Mouse (Mus musculus) limb, embryonic 12.5 days (tissue): ENCODE measurements around the gene Rnf224. TPM values are rescaled to one million over a fixed set of nuclear protein-coding genes. Genes with fewer than 3 reads are reported as not detected.

Source experiments
- ATAC-seq: fragments of 200-750 bp; cut with Nextera tagmentation; 2 replicates; pipeline ENCODE4 v1.8.0; 2017; ENCODE audit warnings: low read depth, moderate TSS enrichment; ENCODE audit not compliant: insufficient number of reproducible peaks, insufficient read depth, low FRiP score, low TSS enrichment
- H3K27ac ChIP-seq: fragments of 300-500 bp; sonication (generic); 2 replicates; pipeline ENCODE4 v1.5.1; 2016; ENCODE audit warnings: mild to moderate bottlenecking, moderate library complexity
- H3K27me3 ChIP-seq: fragments of 300-500 bp; sonication (generic); 2 replicates; pipeline ENCODE4 v1.6.1; 2016; ENCODE audit warnings: mild to moderate bottlenecking, moderate library complexity
- H3K36me3 ChIP-seq: fragments of 300-500 bp; sonication (generic); 2 replicates; pipeline ENCODE4 v1.6.1; 2016; ENCODE audit warnings: mild to moderate bottlenecking, moderate library complexity
- H3K4me1 ChIP-seq: fragments of 300-500 bp; sonication (generic); replicated peaks from 2 replicates; pipeline ENCODE4 v1.6.1; 2016
- H3K4me2 ChIP-seq: fragments of 300-500 bp; sonication (generic); 2 replicates; pipeline ENCODE4 v1.6.1; 2016; ENCODE audit warnings: mild to moderate bottlenecking, moderate library complexity
- H3K4me3 ChIP-seq: fragments of 300-500 bp; sonication (generic); replicated peaks from 2 replicates; pipeline ENCODE4 v1.5.1; 2016; ENCODE audit warnings: mild to moderate bottlenecking
- H3K9ac ChIP-seq: fragments of 300-500 bp; sonication (generic); replicated peaks from 2 replicates; pipeline ENCODE4 v1.6.1; 2016; ENCODE audit warnings: mild to moderate bottlenecking, moderate library complexity
- H3K9me3 ChIP-seq: fragments of 300-500 bp; sonication (generic); 2 replicates; pipeline ENCODE4 v1.6.1; 2016; ENCODE audit warnings: mild to moderate bottlenecking, moderate library complexity
- WGBS: fragments of 180-500 bp; shearing (Covaris S2); methylation state at CpG from one replicate; pipeline ENCODE4 v1.1.7; 2016; 5-methylcytosine and 5-hydroxymethylcytosine counted together
- polyA plus RNA-seq: library from polyadenylated mRNA; unstranded; fragments of >200 nt; fragmentation: Nextera tagmentation; extraction: Ambion mirVana; gene quantifications from 2 replicates; pipeline ENCODE4 v1.2.1, GENCODE M21; 2016

Rnf224 gene
- polyA plus RNA-seq, 1 experiment from 2014 or later: not detected

- Histone ChIP-seq H3K27ac (no peak overlapping the region), H3K4me3 (no peak overlapping the region), H3K9me3 (no peaks in the 10 kb centered on the region), H3K36me3 (peaks cover 4% of the 10 kb centered on the region; the same call in 1 of the 2 replicates), H3K27me3 (peaks cover 37% of the 10 kb centered on the region), H3K4me1 (peaks cover 28% of the 10 kb centered on the region), H3K4me2 (no peak overlapping the region), H3K9ac (no peak overlapping the region)
- WGBS: 79% methylated on average over 5 of the region's 5 CpGs
- ATAC-seq: no peak
Measured at GRCm38 (mm10) chr2:25194006-25194405, 42.6 kb downstream of the Rnf224 start.

GRCm38 (mm10) chr2:25193330-25193770 is 43.2 kb downstream of the Rnf224 start:
- Histone ChIP-seq H3K9me3 (no peaks in the 10 kb centered on the region), H3K9ac (peak overlapping the region; percentile 19; the same call in 1 of the 2 replicates), H3K27me3 (peaks cover 37% of the 10 kb centered on the region), H3K27ac (no peak overlapping the region), H3K4me2 (no peak overlapping the region), H3K4me3 (no peak overlapping the region), H3K36me3 (no peaks in the 10 kb centered on the region; the same call in 1 of the 2 replicates), H3K4me1 (peaks cover 28% of the 10 kb centered on the region)
- ATAC-seq: peak; percentile 76; the same call in 1 of the 2 replicates
- 2% methylated on average over 6 of the region's 6 CpGs for WGBS

- Histone ChIP-seq H3K4me2 (no peak overlapping the region), H3K9ac (no peak overlapping the region), H3K4me3 (no peak overlapping the region), H3K27me3 (peaks cover 35% of the 10 kb centered on the region), H3K4me1 (peaks cover 3% of the 10 kb centered on the region; the same call in 1 of the 2 replicates), H3K36me3 (no peaks in the 10 kb centered on the region), H3K9me3 (no peaks in the 10 kb centered on the region), H3K27ac (no peak overlapping the region)
- 83% methylated on average over 6 of the region's 6 CpGs for WGBS
- no peak for ATAC-seq
Measured at GRCm38 (mm10) chr2:25187841-25188240, 48.7 kb downstream of the Rnf224 start.

GRCm38 (mm10) chr2:25186575-25186930 is 50.0 kb downstream of the Rnf224 start:
- no peaks in the 10 kb centered on the region for H3K36me3 ChIP-seq
- H3K4me2 ChIP-seq: peak overlapping the region; percentile 91
- H3K27me3 ChIP-seq: peaks cover 47% of the 10 kb centered on the region
- H3K4me1 ChIP-seq: peaks cover 9% of the 10 kb centered on the region
- no peak overlapping the region for H3K9ac ChIP-seq
- WGBS: 30% methylated on average over 5 of the region's 5 CpGs
- no peak overlapping the region for H3K27ac ChIP-seq
- peak; percentile 1; the same call in 1 of the 2 replicates for ATAC-seq
- peak overlapping the region; percentile 49 for H3K4me3 ChIP-seq
- no peaks in the 10 kb centered on the region for H3K9me3 ChIP-seq

GRCm38 (mm10) chr2:25185625-25186574 is 50.7 kb downstream of the Rnf224 start:
- Histone ChIP-seq H3K4me2 (peak overlapping the region; percentile 91), H3K27me3 (peaks cover 53% of the 10 kb centered on the region), H3K4me3 (peak overlapping the region; percentile 49), H3K36me3 (no peaks in the 10 kb centered on the region), H3K27ac (peak overlapping the region; percentile 74), H3K4me1 (peaks cover 15% of the 10 kb centered on the region), H3K9me3 (no peaks in the 10 kb centered on the region), H3K9ac (peak overlapping the region; percentile 65)
- peak; percentile 80 for ATAC-seq
- under 1% methylated on average over 64 of the region's 64 CpGs for WGBS

GRCm38 (mm10) chr2:25184496-25184895 is 52.1 kb downstream of the Rnf224 start:
- peaks cover 29% of the 10 kb centered on the region for H3K4me1 ChIP-seq
- peaks cover 67% of the 10 kb centered on the region for H3K27me3 ChIP-seq
- no peak overlapping the region for H3K9ac ChIP-seq
- no peaks in the 10 kb centered on the region for H3K36me3 ChIP-seq
- no peak overlapping the region for H3K4me2 ChIP-seq
- H3K9me3 ChIP-seq: no peaks in the 10 kb centered on the region
- no peak overlapping the region for H3K4me3 ChIP-seq
- no peak for ATAC-seq
- no peak overlapping the region for H3K27ac ChIP-seq
- WGBS: 97% methylated on average over 7 of the region's 7 CpGs

Other genes starting within 250 kb of the Rnf224 start
- 77.8 and 90.6 TPM in 2 replicates for gene Nsmf, start 182.4 kb downstream of the Rnf224 start, polyA plus RNA-seq
- not detected in 2 replicates for gene Entpd8, start 156.5 kb downstream of the Rnf224 start, polyA plus RNA-seq
- gene Noxa1, start 141.6 kb downstream of the Rnf224 start, polyA plus RNA-seq: 0.13 TPM in 1 of 2 replicates, not detected in the other
- gene Nrarp, start 56.0 kb downstream of the Rnf224 start, polyA plus RNA-seq: 20.6 and 23.1 TPM in 2 replicates
- gene Tor4a, start 39.9 kb downstream of the Rnf224 start, polyA plus RNA-seq: 2.9 and 3.2 TPM in 2 replicates
- gene Nelfb, start 25.3 kb downstream of the Rnf224 start, polyA plus RNA-seq: 118 and 121 TPM in 2 replicates
- gene Stpg3, start 22.1 kb downstream of the Rnf224 start, polyA plus RNA-seq: not detected in 2 replicates
- gene Fam166a, start 18.0 kb downstream of the Rnf224 start, polyA plus RNA-seq: not detected in 2 replicates
- 481 and 489 TPM in 2 replicates for gene Tubb4b, start 12.1 kb downstream of the Rnf224 start, polyA plus RNA-seq
- not detected in 2 replicates for gene Slc34a3, start 2.4 kb downstream of the Rnf224 start, polyA plus RNA-seq
- 6.5 and 7.2 TPM in 2 replicates for gene Rnf208, start 5.5 kb upstream of the Rnf224 start, polyA plus RNA-seq
- gene Cysrt1, start 5.7 kb upstream of the Rnf224 start, polyA plus RNA-seq: 0.26 TPM in 1 of 2 replicates, not detected in the other
- 5.5 and 5.7 TPM in 2 replicates for gene AL732309.1, start 10.1 kb upstream of the Rnf224 start, polyA plus RNA-seq
- 20.5 and 20.7 TPM in 2 replicates for gene Tmem203, start 18.7 kb upstream of the Rnf224 start, polyA plus RNA-seq
- 8.7 TPM in 2 replicates for gene Tprn, start 25.8 kb upstream of the Rnf224 start, polyA plus RNA-seq
- 217 and 218 TPM in 2 replicates for gene Ssna1, start 35.7 kb upstream of the Rnf224 start, polyA plus RNA-seq
- 141 and 151 TPM in 2 replicates for gene Anapc2, start 35.7 kb upstream of the Rnf224 start, polyA plus RNA-seq
- not detected in 2 replicates for gene Tmem210, start 51.4 kb upstream of the Rnf224 start, polyA plus RNA-seq
- gene Lrrc26, start 53.1 kb upstream of the Rnf224 start, polyA plus RNA-seq: not detected in 2 replicates
- 0.19 and 0.93 TPM in 2 replicates for gene Grin1, start 82.4 kb upstream of the Rnf224 start, polyA plus RNA-seq
- gene Man1b1, start 95.6 kb upstream of the Rnf224 start, polyA plus RNA-seq: 57.2 and 58.9 TPM in 2 replicates
- gene Dpp7, start 119.6 kb upstream of the Rnf224 start, polyA plus RNA-seq: 19.7 and 21.8 TPM in 2 replicates
- 7.2 and 7.8 TPM in 2 replicates for gene Uap1l1, start 128.9 kb upstream of the Rnf224 start, polyA plus RNA-seq
- 63.4 and 69.0 TPM in 2 replicates for gene Sapcd2, start 135.5 kb upstream of the Rnf224 start, polyA plus RNA-seq
- gene Entpd2, start 159.1 kb upstream of the Rnf224 start, polyA plus RNA-seq: 0.15 and 0.31 TPM in 2 replicates
- 10.9 and 12.6 TPM in 2 replicates for gene Npdc1, start 162.6 kb upstream of the Rnf224 start, polyA plus RNA-seq
- gene Fut7, start 186.5 kb upstream of the Rnf224 start, polyA plus RNA-seq: not detected in 2 replicates
- 3.5 and 5.3 TPM in 2 replicates for gene Abca2, start 191.9 kb upstream of the Rnf224 start, polyA plus RNA-seq
- gene Clic3, start 220.1 kb upstream of the Rnf224 start, polyA plus RNA-seq: 0.68 and 1.0 TPM in 2 replicates
- 23.2 and 23.6 TPM in 2 replicates for gene Paxx, start 224.3 kb upstream of the Rnf224 start, polyA plus RNA-seq
- 0.35 and 0.50 TPM in 2 replicates for gene Ptgds, start 233.3 kb upstream of the Rnf224 start, polyA plus RNA-seq